Mouse (Mus musculus): Measurements from ENCODE around the gene Acss1.

DNA sequence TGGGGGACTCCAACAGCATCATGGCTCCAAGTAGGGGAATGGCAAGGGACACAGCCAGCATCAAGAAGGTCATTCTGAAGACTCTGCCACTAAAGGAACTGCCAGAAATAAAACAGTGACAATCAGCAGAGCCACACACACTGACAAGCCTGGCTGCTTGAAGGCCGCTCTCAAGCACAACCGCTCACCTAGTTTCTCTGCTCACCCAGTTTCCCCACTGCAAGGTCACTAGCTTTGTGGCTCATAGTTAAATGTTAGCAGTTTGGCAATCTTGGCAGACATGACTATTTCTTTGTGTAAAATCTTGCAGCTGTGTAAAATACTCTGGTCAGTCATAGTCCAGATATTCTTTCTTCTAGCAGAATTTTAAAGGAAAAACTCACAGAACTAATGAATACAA is 68.0 kb downstream of the Acss1 start:
- TF ChIP-seq EP300 (IDR thresholded peaks at IDR 0.05; ENCODE audit: insufficient read depth, low read depth, low read length) (no peak), CTCF (IDR thresholded peaks at IDR 0.05) (no peak)
